Mouse (Mus musculus) midbrain, embryonic 16.5 days (tissue): ENCODE measurements around the gene Pth2. TPM values are rescaled to one million over a fixed set of nuclear protein-coding genes. Genes with fewer than 3 reads are reported as not detected.
"Not testable (repeated sequence)": the region's sequence is repeated elsewhere in the genome, so short reads cannot be mapped to it uniquely, and the experiment has no call there.

Experiments used
- ATAC-seq: fragments of 200-750 bp; cut with Nextera tagmentation; 2 replicates; pipeline ENCODE4 v1.8.0; 2017; ENCODE audit warnings: moderate TSS enrichment
- H3K27ac ChIP-seq: fragments of 300-500 bp; sonication (generic); 2 replicates; pipeline ENCODE4 v1.5.1; 2014; ENCODE audit warnings: mild to moderate bottlenecking, low read length, mixed read lengths
- H3K27me3 ChIP-seq: fragments of 300-500 bp; sonication (generic); 2 replicates; pipeline ENCODE4 v1.6.1; 2014; ENCODE audit warnings: low read depth, low read length, mixed read lengths; ENCODE audit not compliant: control insufficient read depth, insufficient read depth
- H3K36me3 ChIP-seq: fragments of 300-500 bp; sonication (generic); 2 replicates; pipeline ENCODE4 v1.6.1; 2014; ENCODE audit warnings: mild to moderate bottlenecking, low read length, moderate library complexity, mixed read lengths; ENCODE audit not compliant: control insufficient read depth, insufficient read depth
- H3K4me1 ChIP-seq: fragments of 300-500 bp; sonication (generic); 2 replicates; pipeline ENCODE4 v1.6.1; 2014; ENCODE audit warnings: mild to moderate bottlenecking, low read length, mixed read lengths; ENCODE audit not compliant: control insufficient read depth, insufficient read depth
- H3K4me2 ChIP-seq: fragments of 300-500 bp; sonication (generic); 2 replicates; pipeline ENCODE4 v1.6.1; 2014; ENCODE audit warnings: mild to moderate bottlenecking, low read length, mixed read lengths
- H3K4me3 ChIP-seq: fragments of 300-500 bp; sonication (generic); 2 replicates; pipeline ENCODE4 v1.5.1; 2014; ENCODE audit warnings: low read depth, mild to moderate bottlenecking, low read length, moderate library complexity, mixed read lengths
- H3K9ac ChIP-seq: fragments of 300-500 bp; sonication (generic); 2 replicates; pipeline ENCODE4 v1.6.1; 2014; ENCODE audit warnings: low read depth, low read length, mixed read lengths
- H3K9me3 ChIP-seq: fragments of 300-500 bp; sonication (generic); replicated peaks from 2 replicates; pipeline ENCODE4 v1.6.1; 2014; ENCODE audit warnings: mild to moderate bottlenecking, low read length, mixed read lengths; ENCODE audit not compliant: control insufficient read depth, poor library complexity, severe bottlenecking
- WGBS: fragments of 180-500 bp; shearing (Covaris S2); extraction: QIAGEN DNeasy Blood & Tissue Kit; methylation state at CpG from one replicate; pipeline ENCODE4 v1.1.7; 2014; 5-methylcytosine and 5-hydroxymethylcytosine counted together
- polyA plus RNA-seq: library from polyadenylated mRNA; unstranded; fragments of >200 nt; fragmentation: Nextera tagmentation; extraction: Ambion mirVana; gene quantifications from 2 replicates; pipeline ENCODE4 v1.2.1, GENCODE M21; 2015

The Pth2 gene
- polyA plus RNA-seq, 1 experiment from 2014 or later: 1.2 TPM

DNA sequence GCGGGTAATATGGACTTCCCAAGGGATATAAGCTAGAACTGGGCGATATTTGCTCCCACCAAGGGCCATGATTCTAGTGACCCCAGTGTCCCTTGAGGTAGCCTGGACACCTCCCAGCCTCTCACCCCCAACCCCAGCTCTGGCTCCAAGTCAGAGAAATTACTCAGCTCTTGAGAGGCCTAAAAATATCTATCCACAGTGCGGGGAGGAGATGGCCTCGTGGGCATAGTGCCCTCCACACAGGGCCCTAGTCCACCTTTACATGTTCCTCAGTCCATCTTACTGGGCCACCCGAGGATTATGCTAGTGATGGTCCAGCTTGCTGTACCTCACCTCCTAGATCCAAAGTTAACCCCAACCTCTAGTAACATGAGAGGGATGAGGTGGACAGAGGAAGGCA, 16.0 kb upstream of the Pth2 start:
- H3K27me3 ChIP-seq: peaks cover 62% of the 10 kb centered on the region
- 68% methylated on average over 5 of the region's 5 CpGs for WGBS
- H3K4me1 ChIP-seq: peaks cover 20% of the 10 kb centered on the region
- no peaks in the 10 kb centered on the region for H3K9me3 ChIP-seq
- no peak overlapping the region for H3K27ac ChIP-seq
- H3K4me2 ChIP-seq: no peak overlapping the region
- no peak overlapping the region for H3K9ac ChIP-seq
- H3K4me3 ChIP-seq: no peak overlapping the region
- peaks cover 5% of the 10 kb centered on the region; the same call in 1 of the 2 replicates for H3K36me3 ChIP-seq
- no peak for ATAC-seq

DNA sequence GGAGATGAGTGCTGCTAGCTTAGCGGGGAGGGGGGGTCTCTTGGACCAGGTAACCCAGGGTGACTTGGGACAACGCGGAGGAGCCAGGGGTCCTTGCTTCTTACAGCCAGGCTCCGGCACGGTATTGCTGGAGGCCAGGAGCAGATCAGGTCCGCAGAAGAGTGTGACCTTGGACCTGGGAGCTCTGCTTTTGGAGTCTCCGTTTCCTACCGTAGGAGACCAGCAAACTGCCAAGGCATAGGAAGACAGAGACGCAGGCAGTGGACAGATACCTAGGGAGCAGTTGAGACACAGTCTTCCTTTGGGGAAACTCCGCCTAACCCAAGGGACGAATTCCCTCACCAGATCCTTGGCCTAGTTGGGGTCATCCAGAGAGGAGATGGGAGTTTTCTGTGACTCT, 15.1 kb upstream of the Pth2 start:
- H3K4me3 ChIP-seq: no peak overlapping the region
- H3K27me3 ChIP-seq: peaks cover 64% of the 10 kb centered on the region
- no peak overlapping the region for H3K9ac ChIP-seq
- WGBS: 41% methylated on average over 11 of the region's 11 CpGs
- no peaks in the 10 kb centered on the region for H3K9me3 ChIP-seq
- no peak for ATAC-seq
- peaks cover 20% of the 10 kb centered on the region for H3K4me1 ChIP-seq
- no peaks in the 10 kb centered on the region; the same call in 1 of the 2 replicates for H3K36me3 ChIP-seq
- no peak overlapping the region for H3K4me2 ChIP-seq
- H3K27ac ChIP-seq: no peak overlapping the region

- ATAC-seq: no peak
- Histone ChIP-seq H3K4me3 (no peak overlapping the region), H3K4me2 (no peak overlapping the region), H3K9me3 (no peaks in the 10 kb centered on the region), H3K36me3 (no peaks in the 10 kb centered on the region), H3K9ac (no peak overlapping the region), H3K27ac (no peak overlapping the region), H3K27me3 (peaks cover 64% of the 10 kb centered on the region), H3K4me1 (peaks cover 20% of the 10 kb centered on the region)
- 22% methylated on average over 9 of the region's 10 CpGs for WGBS
Measured at GRCm38 (mm10) chr7:45166950-45167401, 13.8 kb upstream of the Pth2 start.

GRCm38 (mm10) chr7:45167761-45168445, 12.9 kb upstream of the Pth2 start:
- 2% methylated on average over 19 of the region's 19 CpGs for WGBS
- ATAC-seq: no peak
- Histone ChIP-seq H3K27me3 (peaks cover 64% of the 10 kb centered on the region), H3K4me2 (peak overlapping the region; percentile 22; the same call in 1 of the 2 replicates), H3K4me3 (no peak overlapping the region), H3K4me1 (peaks cover 17% of the 10 kb centered on the region), H3K27ac (no peak overlapping the region), H3K36me3 (no peaks in the 10 kb centered on the region), H3K9me3 (no peaks in the 10 kb centered on the region), H3K9ac (peak overlapping the region; percentile 14; the same call in 1 of the 2 replicates)

- Histone ChIP-seq H3K9ac (0 out of 2 replicates have a peak overlapping the region, but pooled peaks have one; percentile 26), H3K4me3 (peak overlapping the region; percentile 16), H3K9me3 (no peaks in the 10 kb centered on the region), H3K4me1 (peaks cover 16% of the 10 kb centered on the region), H3K27me3 (peaks cover 57% of the 10 kb centered on the region), H3K4me2 (peak overlapping the region; percentile 22), H3K36me3 (no peaks in the 10 kb centered on the region), H3K27ac (no peak overlapping the region)
- ATAC-seq: no peak
- 2% methylated on average over 24 of the region's 24 CpGs for WGBS
Measured at GRCm38 (mm10) chr7:45168656-45169055, 12.1 kb upstream of the Pth2 start.

DNA sequence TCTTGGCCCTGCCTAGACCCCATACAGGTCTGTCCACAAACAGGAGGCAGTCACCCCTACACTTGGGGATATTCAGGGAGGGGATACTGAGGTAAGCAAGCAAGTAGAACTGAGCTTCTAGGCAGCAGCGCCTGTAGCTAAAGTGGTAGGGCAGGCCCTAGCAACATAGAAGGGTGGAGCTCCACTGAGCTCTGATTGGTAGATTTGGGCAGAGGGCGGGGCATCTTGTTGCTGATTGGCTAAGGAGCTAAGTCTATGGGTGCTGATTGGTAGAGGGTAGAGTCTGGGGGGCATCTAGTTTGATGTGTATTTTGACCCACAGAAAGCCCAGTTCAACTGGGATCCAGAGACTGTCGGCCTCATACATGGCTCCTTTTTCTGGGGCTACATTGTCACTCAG, 11.3 kb upstream of the Pth2 start:
- H3K4me3 ChIP-seq: no peak overlapping the region
- no peak overlapping the region for H3K27ac ChIP-seq
- H3K9ac ChIP-seq: no peak overlapping the region
- no peak overlapping the region for H3K4me2 ChIP-seq
- no peak for ATAC-seq
- 94% methylated on average over 3 of the region's 3 CpGs for WGBS
- H3K36me3 ChIP-seq: no peaks in the 10 kb centered on the region
- H3K27me3 ChIP-seq: peaks cover 55% of the 10 kb centered on the region
- H3K9me3 ChIP-seq: no peaks in the 10 kb centered on the region
- H3K4me1 ChIP-seq: peaks cover 12% of the 10 kb centered on the region; the same call in 1 of the 2 replicates

- Histone ChIP-seq H3K9ac (no peak overlapping the region), H3K36me3 (no peaks in the 10 kb centered on the region), H3K27ac (no peak overlapping the region), H3K4me2 (no peak overlapping the region), H3K27me3 (peaks cover 58% of the 10 kb centered on the region), H3K4me3 (no peak overlapping the region), H3K9me3 (no peaks in the 10 kb centered on the region), H3K4me1 (peaks cover 13% of the 10 kb centered on the region)
- WGBS: 64% methylated on average over 7 of the region's 7 CpGs
- no peak for ATAC-seq
Measured at GRCm38 (mm10) chr7:45172974-45173373, 7.8 kb upstream of the Pth2 start.

GRCm38 (mm10) chr7:45173772-45174171, 7.0 kb upstream of the Pth2 start:
- H3K9ac ChIP-seq, H3K4me1 ChIP-seq, ATAC-seq, H3K36me3 ChIP-seq, H3K4me2 ChIP-seq, H3K4me3 ChIP-seq, H3K27ac ChIP-seq, H3K9me3 ChIP-seq: not testable (repeated sequence)
- WGBS: 67% methylated on average over 1 of the region's 1 CpGs
- peaks cover 58% of the 10 kb centered on the region for H3K27me3 ChIP-seq

- no peaks in the 10 kb centered on the region for H3K36me3 ChIP-seq
- peak overlapping the region; percentile 10; the same call in 1 of the 2 replicates for H3K4me3 ChIP-seq
- H3K4me1 ChIP-seq: peaks cover 5% of the 10 kb centered on the region
- H3K9me3 ChIP-seq: no peaks in the 10 kb centered on the region
- H3K27me3 ChIP-seq: peaks cover 60% of the 10 kb centered on the region
- no peak overlapping the region for H3K9ac ChIP-seq
- no peak for ATAC-seq
- no peak overlapping the region for H3K27ac ChIP-seq
- WGBS: 3% methylated on average over 29 of the region's 29 CpGs
- peak overlapping the region; percentile 10; the same call in 1 of the 2 replicates for H3K4me2 ChIP-seq
Measured at GRCm38 (mm10) chr7:45174567-45175280, 6.1 kb upstream of the Pth2 start.
